In genomic region chr8:123684806-123685205, GRCm38 (mm10) we compare ENCODE assay signal across 13 mouse cellular contexts. TPM values are rescaled to one million over a fixed set of nuclear protein-coding genes. Genes with fewer than 3 reads are reported as not detected.
DNase-seq lines count a peak whose midpoint lies in the region; ATAC-seq and TF ChIP-seq lines count a peak whose summit lies in the region.
"Had no signal": no experiment of that assay in that cellular context is flagged by ENCODE, and none has a peak within 500 bp of the region (broad histone marks: within the 10 kb centered on the region; RNA-seq: fewer than 3 reads in every experiment).

No protein-coding gene starts in this region.

- 49% methylated on average over 7 of the region's 7 CpGs for WGBS in kidney, postnatal 0 days
- 90% methylated on average over 7 of the region's 7 CpGs for WGBS in forebrain, embryonic 16.5 days

- H3K4me2 ChIP-seq in kidney, postnatal 0 days (ENCODE audit: low read length) = no peak overlapping the region
- H3K4me2 ChIP-seq in myocyte (ENCODE audit: low read depth) = peak overlapping the region; percentile 39
- no peak overlapping the region for H3K4me2 ChIP-seq in forebrain, embryonic 16.5 days (ENCODE audit: low read length)
- H3K4me2 ChIP-seq: embryonic facial prominence, embryonic 15.5 days; limb, embryonic 13.5 days had no signal

- DNase-seq in kidney, postnatal 0 days (ENCODE audit: low spot score) = peak; percentile 46
- no peak for DNase-seq in kidney, adult 11 months
- DNase-seq in MN1 (ENCODE audit: low spot score) = peak; percentile 26
- DNase-seq in adrenal gland, adult 2 months = peak; percentile 87
- DNase-seq in gastrocnemius, postnatal 25 days = no peak
- DNase-seq: cerebellum, adult 9-10 months had no signal

- TF ChIP-seq POLR2A in myocyte (IDR thresholded peaks at IDR 0.05; ENCODE audit: insufficient read length, low read depth) = no peak

- TF ChIP-seq CTCF in kidney, postnatal 0 days (IDR thresholded peaks at IDR 0.05; ENCODE audit: low read depth) = no peak

- 0 out of 2 replicates have a peak, but pooled peaks cover 3% of the 10 kb centered on the region for H3K4me1 ChIP-seq in kidney, postnatal 0 days (replicated peaks; ENCODE audit: insufficient read depth, low read length)
- peaks cover 2% of the 10 kb centered on the region for H3K4me1 ChIP-seq in forebrain, embryonic 16.5 days (replicated peaks; ENCODE audit: control insufficient read depth, insufficient read depth, low read length)

- ATAC-seq in kidney, postnatal 0 days (replicated peaks; ENCODE audit: low FRiP score, low read depth) = no peak
- no peak for ATAC-seq in forebrain, embryonic 16.5 days

- no peaks in the 10 kb centered on the region for H3K27me3 ChIP-seq in kidney, postnatal 0 days (ENCODE audit: insufficient read depth, low read length)
- no peaks in the 10 kb centered on the region for H3K27me3 ChIP-seq in myocyte (ENCODE audit: control insufficient read depth, insufficient read depth, insufficient read length)
- H3K27me3 ChIP-seq in forebrain, embryonic 16.5 days (replicated peaks; ENCODE audit: control insufficient read depth, insufficient read depth, low read length) = no peaks in the 10 kb centered on the region
- H3K27me3 ChIP-seq: embryonic facial prominence, embryonic 15.5 days; limb, embryonic 13.5 days had no signal

- no peak overlapping the region for H3K27ac ChIP-seq in kidney, postnatal 0 days
- no peak overlapping the region for H3K27ac ChIP-seq in forebrain, embryonic 16.5 days (ENCODE audit: low read length)
- H3K27ac ChIP-seq: embryonic facial prominence, embryonic 15.5 days; forebrain, embryonic 10.5 days; limb, embryonic 13.5 days; liver, embryonic 14.5 days had no signal

- H3K9me3 ChIP-seq in kidney, postnatal 0 days (replicated peaks; ENCODE audit: low read length) = no peaks in the 10 kb centered on the region
- H3K9me3 ChIP-seq in forebrain, embryonic 16.5 days (ENCODE audit: control insufficient read depth, low read length) = no peaks in the 10 kb centered on the region
- H3K9me3 ChIP-seq: embryonic facial prominence, embryonic 15.5 days; forebrain, embryonic 10.5 days; limb, embryonic 13.5 days had no signal

- H3K79me2 ChIP-seq in myocyte (ENCODE audit: control insufficient read depth, insufficient read depth) = no peaks in the 10 kb centered on the region

- H3K4me3 ChIP-seq in kidney, postnatal 0 days (replicated peaks; ENCODE audit: low read depth, low read length) = no peak overlapping the region
- no peak overlapping the region for H3K4me3 ChIP-seq in myocyte
- H3K4me3 ChIP-seq in forebrain, embryonic 16.5 days (replicated peaks; ENCODE audit: low read length) = no peak overlapping the region
- H3K4me3 ChIP-seq: embryonic facial prominence, embryonic 15.5 days; forebrain, embryonic 10.5 days; limb, embryonic 13.5 days had no signal

- H3K36me3 ChIP-seq in kidney, postnatal 0 days (ENCODE audit: insufficient read depth, low read length) = no peaks in the 10 kb centered on the region
- no peaks in the 10 kb centered on the region for H3K36me3 ChIP-seq in myocyte (ENCODE audit: control insufficient read depth, insufficient read depth)
- H3K36me3 ChIP-seq in forebrain, embryonic 16.5 days (ENCODE audit: control insufficient read depth, insufficient read depth) = no peaks in the 10 kb centered on the region
- H3K36me3 ChIP-seq: embryonic facial prominence, embryonic 15.5 days; forebrain, embryonic 10.5 days; limb, embryonic 13.5 days had no signal

- H3K9ac ChIP-seq in kidney, postnatal 0 days (ENCODE audit: low read depth, low read length) = no peak overlapping the region
- H3K9ac ChIP-seq in forebrain, embryonic 16.5 days (replicated peaks; ENCODE audit: low read depth, low read length) = no peak overlapping the region
- H3K9ac ChIP-seq: embryonic facial prominence, embryonic 15.5 days; limb, embryonic 13.5 days; liver, embryonic 14.5 days had no signal

- no peak overlapping the region for H3ac ChIP-seq in myocyte (ENCODE audit: control insufficient read depth, insufficient read length)

TF ChIP-seq in myocyte, 11 proteins besides CTCF, POLR2A, EP300 and RAD21:
- no peak for TF ChIP-seq MYOD1 (IDR thresholded peaks at IDR 0.05; ENCODE audit: control insufficient read depth in 1 of 3, insufficient read length in 2 of 3, low read depth in 2 of 3)
- no peak for TF ChIP-seq SRF (IDR thresholded peaks at IDR 0.05; ENCODE audit: control insufficient read depth, insufficient read length, low read depth)
- no peak for TF ChIP-seq USF1 (IDR thresholded peaks at IDR 0.05; ENCODE audit: low read depth)

RNA-seq across cellular contexts. Expression of gene Rhou, which starts 31.1 kb away (rescaled TPM):
- 4.3 and 4.9 TPM in 2 replicates for polyA plus RNA-seq in kidney, postnatal 0 days (2015; fragmentation: Nextera tagmentation; extraction: Ambion mirVana)
- 10 to 100 TPM; 31.7 to 43.0 TPM for total RNA-seq in adrenal gland, adult 2 months (2021)
- polyA plus RNA-seq in adrenal gland, adult 2 months (2012; rRNA removed) = 12.3 and 13.6 TPM in 2 replicates
- polyA plus RNA-seq in myocyte (2012; fragmentation: generic; extraction: Trizol) = 11.8 TPM
- polyA plus RNA-seq in forebrain, embryonic 16.5 days (2015; fragmentation: Nextera tagmentation; extraction: Ambion mirVana) = 8.8 and 9.5 TPM in 2 replicates
- 10 to 100 TPM in 1 of 2 experiments, 1 to 10 TPM in 1; 8.5 to 14.6 TPM for total RNA-seq in gastrocnemius, postnatal 25 days (2021)
- total RNA-seq: MEL had no signal

Comparison
In these comparisons a context has a peak if more than half of its experiments do, and no peak if none do; other contexts are left out.
1. DNase-seq: peak in kidney, postnatal 0 days (single experiment), MN1 (single experiment) and adrenal gland, adult 2 months (single experiment); none in kidney, adult 11 months (single experiment) and gastrocnemius, postnatal 25 days (single experiment).